Mouse (Mus musculus) large intestine, adult 2 months (tissue): ENCODE data around the gene Olfr1532-ps1. TPM values are rescaled to one million over a fixed set of nuclear protein-coding genes. Genes with fewer than 3 reads are reported as not detected.
"Not testable (repeated sequence)": the region's sequence is repeated elsewhere in the genome, so short reads cannot be mapped to it uniquely, and the experiment has no call there.

Source experiments
- DNase-seq: peaks from one replicate; pipeline ENCODE4 v3.0.0-alpha.2; 2012; ENCODE audit warnings: low read depth, low spot score
- WGBS: fragments of 180-500 bp; shearing (Covaris S2); methylation state at CpG from one replicate; pipeline ENCODE4 v1.1.7; 2018; 5-methylcytosine and 5-hydroxymethylcytosine counted together
- polyA plus RNA-seq: library from polyadenylated mRNA; depleted of rRNA; stranded (reverse); fragments of >200 nt; gene quantifications from 2 replicates; pipeline ENCODE4 v1.2.3, GENCODE M21; 2012; rRNA removed

The Olfr1532-ps1 gene
- 0.45 and 0.59 TPM in 2 replicates for polyA plus RNA-seq

DNA sequence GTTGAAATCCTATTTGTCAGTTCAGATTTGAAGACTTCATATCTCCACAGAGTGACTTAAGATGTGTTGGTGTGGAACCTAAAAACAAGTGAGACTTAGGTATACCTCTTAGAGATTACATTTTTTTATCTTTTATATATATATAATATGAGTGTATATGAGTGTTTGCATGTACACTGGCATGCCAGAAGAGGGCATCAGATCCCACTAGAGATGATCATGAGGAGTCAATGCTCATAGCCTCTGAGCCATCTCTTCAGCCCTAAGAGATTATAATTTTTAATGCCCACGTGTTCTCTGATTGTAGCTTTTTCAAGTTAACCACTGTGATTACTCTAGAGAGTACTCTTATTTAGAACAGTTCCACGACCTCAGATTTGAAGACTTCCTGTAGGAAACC, at the start of gene Olfr1532-ps1:
Olfr1532-ps1 (plus strand) TSS at position 326 of the 400 bp plus-strand sequence.
- WGBS: 52% methylated on average over 2 of the region's 2 CpGs
- no peak for DNase-seq

DNA sequence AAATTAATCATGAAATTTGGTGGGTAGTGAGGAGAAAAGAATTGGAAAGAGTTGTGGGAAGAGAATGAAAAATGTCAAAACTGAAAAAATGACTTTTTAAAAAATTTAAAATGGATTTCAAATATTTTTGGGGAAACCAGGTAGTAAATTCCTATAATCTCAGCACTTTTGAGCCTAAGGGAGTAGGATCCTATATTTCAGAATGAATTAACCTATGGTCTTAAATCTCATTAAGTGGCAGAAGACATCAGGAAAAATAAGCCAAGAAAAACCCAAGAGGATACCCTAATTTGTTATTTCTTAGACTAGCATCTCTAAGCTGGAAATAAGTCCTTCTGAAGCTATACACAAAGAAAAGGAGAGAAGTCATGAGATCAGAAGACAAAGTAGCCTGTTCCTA, 44.9 kb upstream of the Olfr1532-ps1 start, which contains the start of gene Olfr704:
Olfr704 (plus strand) TSS at position 301 of the 400 bp plus-strand sequence.
- no peak for DNase-seq

GRCm38 (mm10) chr7:106876791-106877190, 31.0 kb upstream of the Olfr1532-ps1 start, which contains the start of gene Olfr705:
Olfr705 (minus strand) TSS chr7:106876891.
- DNase-seq: no peak
- WGBS: 75% methylated on average over 3 of the region's 3 CpGs

DNA sequence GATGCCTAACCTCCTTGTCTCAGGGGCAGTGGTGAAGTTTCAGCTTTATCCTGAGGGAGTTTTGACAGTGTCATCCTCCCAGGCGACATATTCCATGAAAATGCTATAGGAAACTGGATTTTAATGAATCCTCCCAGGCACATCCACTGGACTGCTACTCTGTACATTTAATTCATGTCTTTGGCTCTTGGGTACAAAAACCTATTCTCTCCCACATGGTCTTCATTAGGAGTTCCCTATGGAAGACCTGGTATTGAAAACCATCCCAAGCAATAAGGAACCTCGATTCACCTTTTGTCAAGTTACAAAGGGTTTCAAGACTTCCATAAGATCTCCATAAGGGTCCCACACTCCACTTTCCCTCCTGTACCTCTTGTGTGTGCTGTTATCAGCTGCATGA, 19.7 kb upstream of the Olfr1532-ps1 start, which contains the start of gene Olfr706:
Olfr706 (minus strand) TSS at position 101 of the 400 bp plus-strand sequence.
- DNase-seq: no peak
- 87% methylated on average over 2 of the region's 2 CpGs for WGBS

DNA sequence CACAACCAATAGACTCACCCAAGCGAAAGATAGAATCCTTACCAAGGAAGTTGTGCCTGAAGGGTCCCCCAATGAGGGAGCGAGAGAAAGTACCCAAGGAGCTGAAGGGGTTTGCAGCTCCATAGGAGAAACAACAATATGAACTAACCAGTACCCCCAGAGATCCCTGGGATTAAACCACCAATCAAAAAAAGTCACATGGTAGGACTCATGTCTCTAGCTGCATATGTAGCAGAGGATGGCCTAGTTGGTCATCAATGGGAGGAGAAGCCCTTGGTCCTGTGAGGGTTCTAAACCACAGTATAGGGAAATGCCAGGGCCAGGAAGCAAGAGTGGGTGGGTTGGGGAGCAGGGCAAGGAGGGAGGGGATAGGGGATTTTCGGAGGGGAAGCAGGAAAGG, 6.7 kb upstream of the Olfr1532-ps1 start, which contains the start of gene Olfr707:
Olfr707 (minus strand) TSS at position 101 of the 400 bp plus-strand sequence.
- 85% methylated on average over 3 of the region's 3 CpGs for WGBS

DNA sequence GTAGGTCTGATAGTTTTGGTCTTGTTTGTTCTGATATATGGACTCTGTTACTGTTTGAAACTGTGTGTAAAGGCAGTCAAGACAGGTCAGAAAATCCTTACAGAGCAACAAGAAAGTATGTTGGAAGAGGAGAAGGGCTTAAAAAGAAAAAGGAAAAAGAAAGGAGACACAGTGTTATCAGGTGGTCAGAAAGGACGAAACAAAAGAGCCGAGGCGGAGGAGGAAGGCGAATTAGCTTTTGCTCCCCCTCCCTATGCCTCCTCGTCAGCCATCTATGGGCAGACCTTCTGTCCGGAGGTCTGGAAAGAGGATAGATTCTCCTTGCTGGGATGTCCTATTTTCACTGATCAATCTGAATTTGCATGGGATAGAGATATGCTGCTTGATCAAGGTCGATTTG, 13.2 kb downstream of the Olfr1532-ps1 start:
- 86% methylated on average over 7 of the region's 7 CpGs for WGBS

More for the DNA sequence above, 6.7 kb upstream of the Olfr1532-ps1 start, which contains the start of gene Olfr707:
- DNase-seq: not testable (repeated sequence)

DNA sequence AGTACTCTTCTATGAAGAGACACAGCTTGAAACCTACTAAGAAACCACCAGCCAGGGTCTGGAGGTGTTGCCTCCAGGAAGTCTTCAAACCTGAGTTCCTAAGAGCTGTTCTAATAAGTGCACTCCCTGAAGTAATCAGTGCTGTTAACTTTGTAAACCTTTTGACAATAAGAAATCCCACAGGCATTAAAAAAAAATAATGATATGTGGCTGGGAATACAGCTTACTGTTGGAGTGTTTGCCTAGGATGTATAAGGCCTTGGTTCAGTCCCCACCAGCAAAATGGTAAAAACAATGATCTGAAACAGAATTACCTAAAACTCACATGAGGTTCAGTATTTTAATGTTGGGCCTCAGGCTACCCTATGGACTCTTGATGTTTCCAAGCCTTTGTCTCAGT, 24.3 kb downstream of the Olfr1532-ps1 start, which contains the start of gene Olfr709-ps1:
Olfr709-ps1 (minus strand) TSS at position 101 of the 400 bp plus-strand sequence.
- DNase-seq: no peak

More for the DNA sequence above, 13.2 kb downstream of the Olfr1532-ps1 start:
- not testable (repeated sequence) for DNase-seq

GRCm38 (mm10) chr7:106948212-106948611, 40.4 kb downstream of the Olfr1532-ps1 start, which contains the start of gene Olfr710:
Olfr710 (minus strand) TSS chr7:106948312.
- WGBS: 76% methylated on average over 3 of the region's 3 CpGs
- DNase-seq: no peak

DNA sequence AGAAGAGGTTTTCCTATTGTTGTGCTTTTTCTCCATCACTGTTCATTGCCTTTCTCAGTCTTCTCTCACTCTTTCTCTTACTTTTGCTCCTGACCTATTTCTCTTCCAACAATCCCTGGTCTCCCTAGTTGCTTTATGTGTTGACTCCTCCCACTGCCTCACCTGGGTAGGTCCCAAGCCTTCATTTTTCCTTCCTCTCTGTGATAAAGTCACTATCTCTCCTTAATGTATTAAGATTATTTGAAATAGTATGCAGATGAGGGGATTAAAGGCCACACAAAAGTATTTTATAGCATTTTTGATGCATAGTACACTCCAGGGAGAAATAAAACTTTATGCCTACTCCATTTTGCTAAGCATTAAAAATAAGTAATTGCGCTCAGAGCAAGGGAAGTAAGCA, 56.0 kb downstream of the Olfr1532-ps1 start, which contains the start of gene Olfr6:
Olfr6 (minus strand) TSS at position 101 of the 400 bp plus-strand sequence.
- WGBS: 91% methylated on average over 1 of the region's 1 CpGs
- no peak for DNase-seq

Other genes starting within 250 kb of the Olfr1532-ps1 start
- not detected in 2 replicates for gene Olfr693, start 227.4 kb upstream of the Olfr1532-ps1 start, polyA plus RNA-seq
- gene Olfr694, start 216.2 kb upstream of the Olfr1532-ps1 start, polyA plus RNA-seq: not detected in 2 replicates
- not detected in 2 replicates for gene Olfr695, start 191.6 kb upstream of the Olfr1532-ps1 start, polyA plus RNA-seq
- not detected in 2 replicates for gene Olfr697, start 165.6 kb upstream of the Olfr1532-ps1 start, polyA plus RNA-seq
- gene Olfr698, start 152.6 kb upstream of the Olfr1532-ps1 start, polyA plus RNA-seq: not detected in 2 replicates
- gene Olfr699, start 114.8 kb upstream of the Olfr1532-ps1 start, polyA plus RNA-seq: not detected in 2 replicates
- not detected in 2 replicates for gene Olfr700, start 99.2 kb upstream of the Olfr1532-ps1 start, polyA plus RNA-seq
- not detected in 2 replicates for gene Olfr701, start 93.9 kb upstream of the Olfr1532-ps1 start, polyA plus RNA-seq
- gene Olfr702, start 74.1 kb upstream of the Olfr1532-ps1 start, polyA plus RNA-seq: not detected in 2 replicates
- gene Olfr703, start 64.6 kb upstream of the Olfr1532-ps1 start, polyA plus RNA-seq: not detected in 2 replicates
- gene Olfr704, start 44.8 kb upstream of the Olfr1532-ps1 start, polyA plus RNA-seq: not detected in 2 replicates
- not detected in 2 replicates for gene Olfr705, start 31.1 kb upstream of the Olfr1532-ps1 start, polyA plus RNA-seq
- gene Olfr706, start 19.8 kb upstream of the Olfr1532-ps1 start, polyA plus RNA-seq: not detected in 2 replicates
- gene Olfr707, start 6.8 kb upstream of the Olfr1532-ps1 start, polyA plus RNA-seq: not detected in 2 replicates
- gene Olfr709-ps1, start 24.2 kb downstream of the Olfr1532-ps1 start, polyA plus RNA-seq: not detected in 2 replicates
- not detected in 2 replicates for gene Olfr710, start 40.3 kb downstream of the Olfr1532-ps1 start, polyA plus RNA-seq
- not detected in 2 replicates for gene Olfr6, start 55.9 kb downstream of the Olfr1532-ps1 start, polyA plus RNA-seq
- gene Olfr711, start 67.5 kb downstream of the Olfr1532-ps1 start, polyA plus RNA-seq: not detected in 2 replicates
- gene Olfr2, start 98.1 kb downstream of the Olfr1532-ps1 start, polyA plus RNA-seq: not detected in 2 replicates
- 0.05 and 0.11 TPM in 2 replicates for gene Olfr713, start 123.2 kb downstream of the Olfr1532-ps1 start, polyA plus RNA-seq
- gene Olfr714, start 163.0 kb downstream of the Olfr1532-ps1 start, polyA plus RNA-seq: not detected in 2 replicates
- not detected in 2 replicates for gene Olfr17, start 185.2 kb downstream of the Olfr1532-ps1 start, polyA plus RNA-seq
- not detected in 2 replicates for gene Olfr715b, start 202.4 kb downstream of the Olfr1532-ps1 start, polyA plus RNA-seq
- not detected in 2 replicates for gene Olfr715, start 223.1 kb downstream of the Olfr1532-ps1 start, polyA plus RNA-seq
- gene Olfr716, start 230.3 kb downstream of the Olfr1532-ps1 start, polyA plus RNA-seq: not detected in 2 replicates